Mouse (Mus musculus) heart, adult 2 months (tissue): ENCODE measurements around the gene Megf6. TPM values are rescaled to one million over a fixed set of nuclear protein-coding genes. Genes with fewer than 3 reads are reported as not detected.

ENCODE experiments used
- DNase-seq, 2 experiments: peaks; one replicate each; pipeline ENCODE4 v3.0.0; 2021
- H3K27ac ChIP-seq: fragments of 200-600 bp; 2 replicates; pipeline ENCODE4 v1.8.1; 2022
- H3K27me3 ChIP-seq: fragments of 200-500 bp; 2 replicates; pipeline ENCODE4 v1.6.1; 2012; ENCODE audit warnings: mild to moderate bottlenecking, low read length, inconsistent platforms, mixed read lengths; ENCODE audit not compliant: control insufficient read depth, insufficient read depth
- H3K36me3 ChIP-seq: fragments of 200-500 bp; 2 replicates; pipeline ENCODE4 v1.6.1; 2012; ENCODE audit warnings: low read length, inconsistent platforms; ENCODE audit not compliant: control insufficient read depth, insufficient read depth
- H3K4me1 ChIP-seq: fragments of 200-500 bp; 2 replicates; pipeline ENCODE4 v1.6.1; 2011; ENCODE audit warnings: low read length; ENCODE audit not compliant: control insufficient read depth, insufficient read depth
- H3K4me3 ChIP-seq: fragments of 200-600 bp; 2 replicates; pipeline ENCODE4 v1.8.1; 2022
- H3K79me2 ChIP-seq: fragments of 200-500 bp; replicated peaks from 2 replicates; pipeline ENCODE4 v1.6.1; 2012; ENCODE audit warnings: mild to moderate bottlenecking, inconsistent platforms, low read length, moderate library complexity, mixed read lengths; ENCODE audit not compliant: control insufficient read depth, insufficient read depth
- H3K9ac ChIP-seq: fragments of 200-500 bp; 2 replicates; pipeline ENCODE4 v1.6.1; 2012; ENCODE audit warnings: low read depth, mild to moderate bottlenecking, control low read depth, inconsistent platforms, low read length, mixed read lengths
- CTCF ChIP-seq: fragments of 200-600 bp; IDR thresholded peaks from 2 replicates; pipeline ENCODE4 v1.8.1; 2022; ENCODE audit warnings: antibody characterized with exemption, mild to moderate bottlenecking, moderate library complexity
- EP300 ChIP-seq: fragments of 200-500 bp; IDR thresholded peaks from 2 replicates; pipeline ENCODE4 v1.6.1; 2011; ENCODE audit warnings: low read depth, low read length, control low read depth; ENCODE audit not compliant: insufficient read depth
- POLR2A ChIP-seq: fragments of 200-500 bp; IDR thresholded peaks from 2 replicates; pipeline ENCODE4 v1.6.1; 2011; ENCODE audit warnings: mild to moderate bottlenecking, low read depth, low read length, control low read depth; ENCODE audit not compliant: insufficient read depth
- WGBS: fragments of 180-500 bp; shearing (Covaris S2); methylation state at CpG from one replicate; pipeline ENCODE4 v1.1.7; 2018; 5-methylcytosine and 5-hydroxymethylcytosine counted together
- intact Hi-C: fragments of 180-260 bp; cut with DNase I; formaldehyde crosslinking; loops from one replicate; pipeline ENCODE4 v1.15.1; 2025
- polyA plus RNA-seq: library from polyadenylated mRNA; depleted of rRNA; stranded (reverse); fragments of >200 nt; gene quantifications from 2 replicates; pipeline ENCODE4 v1.2.3, GENCODE M21; 2012
- total RNA-seq, 2 experiments: library from RNA; stranded (reverse); gene quantifications; 2 replicates each; pipeline ENCODE4 v1.2.3; 2021

Gene Megf6
- total and polyA plus RNA-seq, 3 experiments = 4.1 to 4.9 (median 4.3) TPM

- no peak overlapping the region for H3K4me3 ChIP-seq
- no peaks in the 10 kb centered on the region for H3K79me2 ChIP-seq
- H3K9ac ChIP-seq = no peak overlapping the region
- H3K27me3 ChIP-seq = no peaks in the 10 kb centered on the region
- intact Hi-C loops = no loop called here
- no peak overlapping the region; the same call in 1 of the 2 replicates for H3K27ac ChIP-seq
- H3K4me1 ChIP-seq = peaks cover 18% of the 10 kb centered on the region
- TF ChIP-seq EP300 = 0 out of 2 replicates have a peak, but pooled peaks have one; percentile 14
- TF ChIP-seq POLR2A = no peak
- TF ChIP-seq CTCF = no peak
- 27% methylated on average over 8 of the region's 8 CpGs for WGBS
- no peaks in the 10 kb centered on the region for H3K36me3 ChIP-seq
- DNase-seq = peak; percentile 45 to 53
These were observed 18.4 kb downstream of the Megf6 start for GRCm38 (mm10) chr4:154188948-154189347.

- intact Hi-C loops = no loop called here
- no peak for DNase-seq
- Histone ChIP-seq H3K9ac (no peak overlapping the region), H3K4me3 (no peak overlapping the region), H3K36me3 (no peaks in the 10 kb centered on the region), H3K4me1 (no peaks in the 10 kb centered on the region), H3K27me3 (no peaks in the 10 kb centered on the region), H3K79me2 (no peaks in the 10 kb centered on the region), H3K27ac (no peak overlapping the region)
- WGBS = 78% methylated on average over 6 of the region's 6 CpGs
- TF ChIP-seq EP300 (no peak), POLR2A (no peak), CTCF (no peak)
These were observed 27.4 kb downstream of the Megf6 start for GRCm38 (mm10) chr4:154197961-154198360.

- Histone ChIP-seq H3K4me1 (no peaks in the 10 kb centered on the region), H3K27ac (no peak overlapping the region), H3K9ac (no peak overlapping the region), H3K4me3 (no peak overlapping the region), H3K36me3 (no peaks in the 10 kb centered on the region), H3K27me3 (no peaks in the 10 kb centered on the region), H3K79me2 (no peaks in the 10 kb centered on the region)
- no peak for DNase-seq
- intact Hi-C loops = no loop called here
- WGBS = 66% methylated on average over 7 of the region's 7 CpGs
- TF ChIP-seq POLR2A = no peak
- TF ChIP-seq EP300 = no peak
- TF ChIP-seq CTCF = no peak
These were observed 27.9 kb downstream of the Megf6 start for GRCm38 (mm10) chr4:154198377-154198961.

GRCm38 (mm10) chr4:154201511-154201910, 31.0 kb downstream of the Megf6 start:
- Histone ChIP-seq H3K27ac (no peak overlapping the region), H3K9ac (no peak overlapping the region), H3K36me3 (no peaks in the 10 kb centered on the region), H3K4me3 (no peak overlapping the region), H3K4me1 (peaks cover 11% of the 10 kb centered on the region), H3K79me2 (no peaks in the 10 kb centered on the region), H3K27me3 (no peaks in the 10 kb centered on the region)
- TF ChIP-seq EP300 (no peak), CTCF (no peak), POLR2A (no peak)
- intact Hi-C loops = no loop called here
- no peak for DNase-seq
- 94% methylated on average over 5 of the region's 5 CpGs for whole genome bisulfite sequencing

GRCm38 (mm10) chr4:154204532-154204931, 34.0 kb downstream of the Megf6 start:
- Histone ChIP-seq H3K27me3 (no peaks in the 10 kb centered on the region), H3K36me3 (no peaks in the 10 kb centered on the region), H3K4me3 (no peak overlapping the region), H3K79me2 (no peaks in the 10 kb centered on the region), H3K9ac (0 out of 2 replicates have a peak overlapping the region, but pooled peaks have one; percentile 23), H3K4me1 (peaks cover 11% of the 10 kb centered on the region), H3K27ac (peak overlapping the region; percentile 40; the same call in 1 of the 2 replicates)
- 67% methylated on average over 7 of the region's 7 CpGs for WGBS
- no peak for DNase-seq
- intact Hi-C loops = no loop called here
- TF ChIP-seq CTCF = no peak
- no peak for TF ChIP-seq POLR2A
- no peak for TF ChIP-seq EP300

GRCm38 (mm10) chr4:154205392-154205791, 34.9 kb downstream of the Megf6 start:
- intact Hi-C loops = no loop called here
- Histone ChIP-seq H3K27me3 (no peaks in the 10 kb centered on the region), H3K27ac (peak overlapping the region; percentile 40; the same call in 1 of the 2 replicates), H3K36me3 (no peaks in the 10 kb centered on the region), H3K4me1 (peaks cover 11% of the 10 kb centered on the region), H3K4me3 (no peak overlapping the region), H3K79me2 (no peaks in the 10 kb centered on the region), H3K9ac (no peak overlapping the region)
- TF ChIP-seq EP300 (peak; percentile 89; the same call in 1 of the 2 replicates), CTCF (no peak)
- WGBS = 26% methylated on average over 5 of the region's 5 CpGs
- DNase-seq = peak; percentile 77 to 83
